Mouse (Mus musculus): ENCODE measurements around the gene Wdr47. TPM values are rescaled to one million over a fixed set of nuclear protein-coding genes. Genes with fewer than 3 reads are reported as not detected.

Gene Wdr47
- polyA plus RNA-seq, 1 experiment = 2.9 TPM

GRCm38 (mm10) chr3:108685701-108686100 lies 94.6 kb downstream of the Wdr47 start:
- no peak overlapping the region for H3K27ac ChIP-seq (ENCODE audit: insufficient read depth, low read length)
- WGBS = 97% methylated on average over 7 of the region's 7 CpGs
- H3K4me1 ChIP-seq (ENCODE audit: control insufficient read depth, insufficient read depth, insufficient read length) = no peaks in the 10 kb centered on the region

GRCm38 (mm10) chr3:108689015-108689441 lies 97.9 kb downstream of the Wdr47 start:
- H3K36me3 ChIP-seq (ENCODE audit: control insufficient read depth, insufficient read depth, low read length) = no peaks in the 10 kb centered on the region
- no peak overlapping the region for H3K27ac ChIP-seq (ENCODE audit: insufficient read depth, low read length)
- no peak for DNase-seq (ENCODE audit: low read depth in 1 of 2, low spot score in 2 of 2)
- TF ChIP-seq POLR2A (IDR thresholded peaks at IDR 0.05; ENCODE audit: low read depth, low read length) = no peak
- TF ChIP-seq CTCF (IDR thresholded peaks at IDR 0.05; ENCODE audit: extremely low read depth, insufficient read depth, insufficient read length, insufficient replicate concordance) = no peak
- no peaks in the 10 kb centered on the region for H3K4me1 ChIP-seq (ENCODE audit: control insufficient read depth, insufficient read depth, insufficient read length)
- H3K4me3 ChIP-seq (ENCODE audit: extremely low read depth, insufficient read depth, insufficient read length) = no peak overlapping the region
- 86% methylated on average over 6 of the region's 6 CpGs for WGBS
- no peaks in the 10 kb centered on the region for H3K27me3 ChIP-seq (ENCODE audit: control insufficient read depth, insufficient read depth, low read length)

More at GRCm38 (mm10) chr3:108685701-108686100, 94.6 kb downstream of the Wdr47 start:
- Histone ChIP-seq H3K4me3 (ENCODE audit: extremely low read depth, insufficient read depth, insufficient read length) (no peak overlapping the region), H3K27me3 (ENCODE audit: control insufficient read depth, insufficient read depth, low read length) (no peaks in the 10 kb centered on the region), H3K36me3 (ENCODE audit: control insufficient read depth, insufficient read depth, low read length) (peaks cover 6% of the 10 kb centered on the region)
- DNase-seq (ENCODE audit: low read depth in 1 of 2, low spot score in 2 of 2) = no peak
- no peak for TF ChIP-seq CTCF (IDR thresholded peaks at IDR 0.05; ENCODE audit: extremely low read depth, insufficient read depth, insufficient read length, insufficient replicate concordance)
- TF ChIP-seq POLR2A (IDR thresholded peaks at IDR 0.05; ENCODE audit: low read depth, low read length) = no peak

DNA sequence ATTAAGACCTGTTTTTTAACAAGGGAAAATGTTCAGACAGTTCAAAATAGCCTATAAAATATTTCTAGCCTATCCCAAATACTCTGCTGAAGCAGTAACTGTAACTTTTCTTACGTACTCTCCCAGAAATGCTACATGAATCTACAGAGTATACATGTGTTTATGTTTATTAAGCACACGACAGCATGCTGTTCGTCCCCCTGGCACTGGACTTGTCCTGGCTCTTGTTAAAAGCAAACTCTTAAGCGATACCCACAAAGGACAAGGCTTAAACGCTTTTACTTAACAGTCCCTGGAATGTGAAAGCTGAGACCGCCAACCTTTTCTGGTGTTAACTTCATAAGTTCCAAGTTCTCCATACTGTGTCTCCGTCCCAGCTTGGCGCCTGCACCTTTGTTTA lies 98.4 kb downstream of the Wdr47 start:
- H3K27ac ChIP-seq (ENCODE audit: insufficient read depth, low read length) = no peak overlapping the region
- no peaks in the 10 kb centered on the region for H3K4me1 ChIP-seq (ENCODE audit: control insufficient read depth, insufficient read depth, insufficient read length)
- no peaks in the 10 kb centered on the region for H3K27me3 ChIP-seq (ENCODE audit: control insufficient read depth, insufficient read depth, low read length)
- no peak for DNase-seq (ENCODE audit: low read depth in 1 of 2, low spot score in 2 of 2)
- no peaks in the 10 kb centered on the region for H3K36me3 ChIP-seq (ENCODE audit: control insufficient read depth, insufficient read depth, low read length)
- H3K4me3 ChIP-seq (ENCODE audit: extremely low read depth, insufficient read depth, insufficient read length) = no peak overlapping the region
- WGBS = 93% methylated on average over 8 of the region's 8 CpGs
- no peak for TF ChIP-seq CTCF (IDR thresholded peaks at IDR 0.05; ENCODE audit: extremely low read depth, insufficient read depth, insufficient read length, insufficient replicate concordance)
- no peak for TF ChIP-seq POLR2A (IDR thresholded peaks at IDR 0.05; ENCODE audit: low read depth, low read length)

GRCm38 (mm10) chr3:108689979-108690378 lies 98.9 kb downstream of the Wdr47 start:
- H3K27me3 ChIP-seq (ENCODE audit: control insufficient read depth, insufficient read depth, low read length) = no peaks in the 10 kb centered on the region
- 74% methylated on average over 4 of the region's 4 CpGs for WGBS
- DNase-seq (ENCODE audit: low read depth in 1 of 2, low spot score in 2 of 2) = no peak
- no peak for TF ChIP-seq POLR2A (IDR thresholded peaks at IDR 0.05; ENCODE audit: low read depth, low read length)
- no peak for TF ChIP-seq CTCF (IDR thresholded peaks at IDR 0.05; ENCODE audit: extremely low read depth, insufficient read depth, insufficient read length, insufficient replicate concordance)
- H3K36me3 ChIP-seq (ENCODE audit: control insufficient read depth, insufficient read depth, low read length) = no peaks in the 10 kb centered on the region
- no peaks in the 10 kb centered on the region for H3K4me1 ChIP-seq (ENCODE audit: control insufficient read depth, insufficient read depth, insufficient read length)
- H3K27ac ChIP-seq (ENCODE audit: insufficient read depth, low read length) = no peak overlapping the region
- no peak overlapping the region for H3K4me3 ChIP-seq (ENCODE audit: extremely low read depth, insufficient read depth, insufficient read length)

- H3K27me3 ChIP-seq (ENCODE audit: control insufficient read depth, insufficient read depth, low read length) = no peaks in the 10 kb centered on the region
- H3K4me1 ChIP-seq (ENCODE audit: control insufficient read depth, insufficient read depth, insufficient read length) = no peaks in the 10 kb centered on the region
- no peak overlapping the region for H3K27ac ChIP-seq (ENCODE audit: insufficient read depth, low read length)
- DNase-seq (ENCODE audit: low read depth in 1 of 2, low spot score in 2 of 2) = no peak
- H3K4me3 ChIP-seq (ENCODE audit: extremely low read depth, insufficient read depth, insufficient read length) = no peak overlapping the region
- no peaks in the 10 kb centered on the region for H3K36me3 ChIP-seq (ENCODE audit: control insufficient read depth, insufficient read depth, low read length)
- 96% methylated on average over 9 of the region's 9 CpGs for WGBS
- TF ChIP-seq CTCF (IDR thresholded peaks at IDR 0.05; ENCODE audit: extremely low read depth, insufficient read depth, insufficient read length, insufficient replicate concordance) = no peak
- TF ChIP-seq POLR2A (IDR thresholded peaks at IDR 0.05; ENCODE audit: low read depth, low read length) = no peak
Measured at GRCm38 (mm10) chr3:108694321-108694720, 103.2 kb downstream of the Wdr47 start.

Other genes starting within 250 kb of the Wdr47 start
- 0.15 and 0.28 TPM in 2 replicates for gene Mybphl, start 226.4 kb upstream of the Wdr47 start, polyA plus RNA-seq (2012; rRNA removed)
- gene Psrc1, start 207.4 kb upstream of the Wdr47 start, polyA plus RNA-seq (2012; rRNA removed) = 5.4 and 6.1 TPM in 2 replicates
- 2.6 and 4.2 TPM in 2 replicates for gene Celsr2, start 175.7 kb upstream of the Wdr47 start, polyA plus RNA-seq (2012; rRNA removed)
- gene Sars, start 146.1 kb upstream of the Wdr47 start, polyA plus RNA-seq (2012; rRNA removed) = 22.2 and 27.0 TPM in 2 replicates
- gene 1700013F07Rik, start 57.1 kb upstream of the Wdr47 start, polyA plus RNA-seq (2012; rRNA removed) = not detected in 2 replicates
- gene 5330417C22Rik, start 54.7 kb upstream of the Wdr47 start, polyA plus RNA-seq (2012; rRNA removed) = 2.2 and 2.5 TPM in 2 replicates
- gene Tmem167b, start 28.8 kb upstream of the Wdr47 start, polyA plus RNA-seq (2012; rRNA removed) = 2.4 and 2.6 TPM in 2 replicates
- 1.2 and 1.3 TPM in 2 replicates for gene Taf13, start 19.6 kb upstream of the Wdr47 start, polyA plus RNA-seq (2012; rRNA removed)
- gene Clcc1, start 62.6 kb downstream of the Wdr47 start, polyA plus RNA-seq (2012; rRNA removed) = 21.4 and 29.2 TPM in 2 replicates
- 1.8 and 2.5 TPM in 2 replicates for gene Gpsm2, start 131.0 kb downstream of the Wdr47 start, polyA plus RNA-seq (2012; rRNA removed)
- 0.05 and 0.07 TPM in 2 replicates for gene Aknad1, start 148.4 kb downstream of the Wdr47 start, polyA plus RNA-seq (2012; rRNA removed)
- 6.0 and 6.9 TPM in 2 replicates for gene Stxbp3, start 249.2 kb downstream of the Wdr47 start, polyA plus RNA-seq (2012; rRNA removed)